Mouse (Mus musculus): Measurements from ENCODE around the gene Gm28043. TPM values are rescaled to one million over a fixed set of nuclear protein-coding genes. Genes with fewer than 3 reads are reported as not detected.

Gene Gm28043
- polyA plus RNA-seq, 1 experiment = 1.0 TPM

DNA sequence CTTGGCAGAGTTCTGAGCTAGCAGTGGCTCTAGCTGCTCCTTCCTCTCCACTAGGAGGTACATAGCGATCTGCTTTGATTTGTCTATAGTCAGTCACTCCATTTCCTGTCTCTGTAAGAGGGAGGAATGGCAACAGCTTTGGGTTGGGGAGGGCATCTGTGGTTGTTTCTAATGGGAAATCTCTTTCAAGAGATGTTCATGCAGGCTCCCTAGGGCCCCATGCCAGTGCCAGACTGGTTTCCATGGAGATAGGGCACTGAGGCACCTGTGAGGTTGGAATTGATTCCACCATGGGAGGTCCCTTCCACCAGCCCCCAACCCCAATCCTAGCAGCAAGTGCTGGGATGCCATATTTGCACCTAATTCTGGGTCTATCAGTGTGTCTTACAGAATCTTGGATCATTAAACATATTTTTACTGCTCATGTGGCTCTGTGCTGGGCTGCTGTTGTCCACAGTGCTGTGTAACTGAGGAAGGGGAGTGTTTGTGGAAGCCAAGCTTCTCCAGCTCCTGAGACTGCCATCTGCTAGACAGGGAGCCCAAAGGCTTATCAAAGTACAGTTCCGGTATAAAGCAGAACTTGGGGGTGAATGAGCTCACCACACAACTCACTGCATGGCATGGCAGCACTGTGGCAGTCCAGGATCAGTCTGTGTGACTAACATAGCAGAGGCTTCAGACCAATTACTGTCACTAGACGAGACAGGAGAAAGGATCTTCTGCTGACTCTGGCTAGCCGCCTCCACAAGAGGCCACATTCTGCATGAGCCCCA lies 88.4 kb downstream of the Gm28043 start:
- Histone ChIP-seq H3K36me3 (ENCODE audit: control insufficient read depth, insufficient read depth) (peaks cover 20% of the 10 kb centered on the region), H3K4me3 (no peak overlapping the region), H3K27me3 (ENCODE audit: control insufficient read depth, insufficient read depth, insufficient read length) (no peaks in the 10 kb centered on the region), H3K4me2 (ENCODE audit: low read depth) (no peak overlapping the region), H3ac (ENCODE audit: control insufficient read depth, insufficient read length) (no peak overlapping the region), H3K79me2 (ENCODE audit: control insufficient read depth, insufficient read depth) (no peaks in the 10 kb centered on the region)
- TF ChIP-seq CEBPB (IDR thresholded peaks at IDR 0.05; ENCODE audit: insufficient read depth, poor library complexity, severe bottlenecking) = no peak
- TF ChIP-seq MAX (IDR thresholded peaks at IDR 0.05; ENCODE audit: low read depth) = no peak
- TF ChIP-seq TCF3 (IDR thresholded peaks at IDR 0.05; ENCODE audit: insufficient read length, low read depth) = no peak
- TF ChIP-seq MYOG (IDR thresholded peaks at IDR 0.05; ENCODE audit: control insufficient read depth in 1 of 3, insufficient read depth in 1 of 3, insufficient read length in 2 of 3, low read depth in 2 of 3) = no peak
- TF ChIP-seq POLR2A (IDR thresholded peaks at IDR 0.05; ENCODE audit: insufficient read length, low read depth) = no peak
- no peak for TF ChIP-seq USF1 (IDR thresholded peaks at IDR 0.05; ENCODE audit: low read depth)
- no peak for TF ChIP-seq REST (IDR thresholded peaks at IDR 0.05; ENCODE audit: insufficient read depth, insufficient read length)
- no peak for TF ChIP-seq POLR2AphosphoS2 (IDR thresholded peaks at IDR 0.05; ENCODE audit: insufficient read length, low read depth)
- no peak for TF ChIP-seq SRF (IDR thresholded peaks at IDR 0.05; ENCODE audit: control insufficient read depth, insufficient read length, low read depth)
- TF ChIP-seq E2F4 (IDR thresholded peaks at IDR 0.05; ENCODE audit: insufficient read depth) = no peak
- no peak for TF ChIP-seq MYOD1 (IDR thresholded peaks at IDR 0.05; ENCODE audit: control insufficient read depth in 1 of 3, insufficient read length in 2 of 3, low read depth in 2 of 3)
- TF ChIP-seq TCF12 (IDR thresholded peaks at IDR 0.05; ENCODE audit: insufficient read depth, poor library complexity, severe bottlenecking) = no peak

- Histone ChIP-seq H3K4me2 (ENCODE audit: low read depth) (no peak overlapping the region), H3K4me3 (no peak overlapping the region), H3ac (ENCODE audit: control insufficient read depth, insufficient read length) (no peak overlapping the region), H3K36me3 (ENCODE audit: control insufficient read depth, insufficient read depth) (peaks cover 10% of the 10 kb centered on the region), H3K79me2 (ENCODE audit: control insufficient read depth, insufficient read depth) (no peaks in the 10 kb centered on the region), H3K27me3 (ENCODE audit: control insufficient read depth, insufficient read depth, insufficient read length) (no peaks in the 10 kb centered on the region)
- TF ChIP-seq TCF12 (IDR thresholded peaks at IDR 0.05; ENCODE audit: insufficient read depth, poor library complexity, severe bottlenecking) (no peak), USF1 (IDR thresholded peaks at IDR 0.05; ENCODE audit: low read depth) (no peak), MYOD1 (IDR thresholded peaks at IDR 0.05; ENCODE audit: control insufficient read depth in 1 of 3, insufficient read length in 2 of 3, low read depth in 2 of 3) (no peak), TCF3 (IDR thresholded peaks at IDR 0.05; ENCODE audit: insufficient read length, low read depth) (no peak), POLR2A (IDR thresholded peaks at IDR 0.05; ENCODE audit: insufficient read length, low read depth) (no peak), CEBPB (IDR thresholded peaks at IDR 0.05; ENCODE audit: insufficient read depth, poor library complexity, severe bottlenecking) (no peak), E2F4 (IDR thresholded peaks at IDR 0.05; ENCODE audit: insufficient read depth) (no peak), MYOG (IDR thresholded peaks at IDR 0.05; ENCODE audit: control insufficient read depth in 1 of 3, insufficient read depth in 1 of 3, insufficient read length in 2 of 3, low read depth in 2 of 3) (no peak), POLR2AphosphoS2 (IDR thresholded peaks at IDR 0.05; ENCODE audit: insufficient read length, low read depth) (no peak), MAX (IDR thresholded peaks at IDR 0.05; ENCODE audit: low read depth) (no peak), REST (IDR thresholded peaks at IDR 0.05; ENCODE audit: insufficient read depth, insufficient read length) (no peak), SRF (IDR thresholded peaks at IDR 0.05; ENCODE audit: control insufficient read depth, insufficient read length, low read depth) (no peak)
Observed at GRCm38 (mm10) chr17:29704781-29705180, 90.1 kb downstream of the Gm28043 start.

DNA sequence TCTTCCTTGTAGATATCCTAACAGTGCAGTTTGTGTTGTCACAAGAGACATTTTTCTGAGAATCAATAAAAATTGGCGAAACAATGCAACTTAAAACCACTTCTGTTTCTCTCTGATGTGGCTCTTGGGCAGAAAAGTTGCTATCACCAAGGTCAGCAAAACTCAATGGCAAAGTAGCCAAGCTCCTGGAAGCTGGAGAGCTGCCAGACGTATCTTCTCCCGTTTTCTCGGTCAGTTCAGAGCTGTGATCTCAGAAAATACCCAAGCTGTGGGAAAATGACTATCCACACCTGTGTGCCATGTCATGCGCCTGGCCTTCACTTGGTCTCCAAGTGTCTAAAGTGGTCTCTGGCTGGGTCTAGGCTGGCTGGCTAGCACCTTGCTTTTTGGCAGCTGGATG lies 91.2 kb downstream of the Gm28043 start:
- TF ChIP-seq MYOG (IDR thresholded peaks at IDR 0.05; ENCODE audit: control insufficient read depth in 1 of 3, insufficient read depth in 1 of 3, insufficient read length in 2 of 3, low read depth in 2 of 3) (no peak), CEBPB (IDR thresholded peaks at IDR 0.05; ENCODE audit: insufficient read depth, poor library complexity, severe bottlenecking) (no peak), REST (IDR thresholded peaks at IDR 0.05; ENCODE audit: insufficient read depth, insufficient read length) (no peak), SRF (IDR thresholded peaks at IDR 0.05; ENCODE audit: control insufficient read depth, insufficient read length, low read depth) (no peak), TCF12 (IDR thresholded peaks at IDR 0.05; ENCODE audit: insufficient read depth, poor library complexity, severe bottlenecking) (no peak), E2F4 (IDR thresholded peaks at IDR 0.05; ENCODE audit: insufficient read depth) (no peak), POLR2A (IDR thresholded peaks at IDR 0.05; ENCODE audit: insufficient read length, low read depth) (no peak)
- H3K4me2 ChIP-seq (ENCODE audit: low read depth) = no peak overlapping the region
- H3K36me3 ChIP-seq (ENCODE audit: control insufficient read depth, insufficient read depth) = peaks cover 3% of the 10 kb centered on the region
- H3K79me2 ChIP-seq (ENCODE audit: control insufficient read depth, insufficient read depth) = no peaks in the 10 kb centered on the region
- H3K27me3 ChIP-seq (ENCODE audit: control insufficient read depth, insufficient read depth, insufficient read length) = no peaks in the 10 kb centered on the region
- H3ac ChIP-seq (ENCODE audit: control insufficient read depth, insufficient read length) = no peak overlapping the region
- H3K4me3 ChIP-seq = no peak overlapping the region

DNA sequence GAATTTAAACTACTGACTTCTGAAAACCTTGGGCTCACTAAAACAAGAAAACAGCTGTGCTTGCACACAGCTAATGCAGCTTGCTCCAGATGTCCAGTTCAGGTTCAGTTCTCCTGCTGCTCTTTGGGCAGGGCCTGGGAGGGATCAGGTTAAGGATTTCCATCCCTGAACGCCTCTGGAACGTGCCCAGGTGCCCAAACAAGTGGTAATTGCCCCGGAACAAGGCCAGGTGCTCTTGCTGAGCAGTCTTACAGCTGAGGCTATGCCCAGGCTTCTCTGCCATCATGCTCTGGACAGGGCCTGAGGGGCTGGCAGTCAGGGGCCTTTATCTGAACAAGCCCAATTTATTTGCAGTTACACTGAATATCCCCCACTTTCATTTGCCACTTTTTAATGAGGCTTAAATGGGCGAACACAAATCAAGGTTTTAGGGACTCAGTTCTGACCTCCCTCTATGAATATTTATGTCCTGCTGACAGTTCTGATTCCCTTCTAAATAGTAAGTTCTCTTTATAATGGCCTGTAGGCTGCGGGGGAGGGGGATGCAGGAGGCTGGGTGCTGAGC lies 92.4 kb downstream of the Gm28043 start:
- Histone ChIP-seq H3K4me2 (ENCODE audit: low read depth) (no peak overlapping the region), H3K27me3 (ENCODE audit: control insufficient read depth, insufficient read depth, insufficient read length) (no peaks in the 10 kb centered on the region), H3ac (ENCODE audit: control insufficient read depth, insufficient read length) (no peak overlapping the region), H3K4me3 (no peak overlapping the region), H3K36me3 (ENCODE audit: control insufficient read depth, insufficient read depth) (no peaks in the 10 kb centered on the region), H3K79me2 (ENCODE audit: control insufficient read depth, insufficient read depth) (no peaks in the 10 kb centered on the region)
- TF ChIP-seq POLR2AphosphoS2 (IDR thresholded peaks at IDR 0.05; ENCODE audit: insufficient read length, low read depth) (no peak), POLR2A (IDR thresholded peaks at IDR 0.05; ENCODE audit: insufficient read length, low read depth) (no peak)

DNA sequence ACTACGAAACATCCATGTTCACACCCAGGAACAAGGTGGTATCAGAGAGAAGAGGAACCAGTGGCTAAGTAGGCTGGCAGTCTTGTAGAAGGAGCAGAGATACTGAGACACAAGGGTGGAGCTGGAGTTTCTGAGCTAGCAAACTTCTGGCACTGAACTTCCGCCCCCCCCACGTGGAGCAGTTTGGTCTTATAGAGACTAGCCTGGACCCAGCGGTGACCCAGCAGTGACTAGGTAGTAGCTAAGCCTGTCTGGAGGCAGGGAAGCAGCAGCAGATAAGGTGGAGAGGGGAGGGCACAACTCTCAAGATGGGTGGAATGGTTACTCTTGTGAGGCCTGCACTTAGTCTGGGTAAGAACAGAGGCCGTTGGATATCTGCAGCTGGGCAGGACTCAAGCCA lies 94.1 kb downstream of the Gm28043 start:
- Histone ChIP-seq H3K79me2 (ENCODE audit: control insufficient read depth, insufficient read depth) (no peaks in the 10 kb centered on the region), H3K27me3 (ENCODE audit: control insufficient read depth, insufficient read depth, insufficient read length) (no peaks in the 10 kb centered on the region), H3ac (ENCODE audit: control insufficient read depth, insufficient read length) (no peak overlapping the region), H3K36me3 (ENCODE audit: control insufficient read depth, insufficient read depth) (no peaks in the 10 kb centered on the region), H3K4me3 (no peak overlapping the region), H3K4me2 (ENCODE audit: low read depth) (no peak overlapping the region)
- TF ChIP-seq MYOG (IDR thresholded peaks at IDR 0.05; ENCODE audit: control insufficient read depth in 1 of 3, insufficient read depth in 1 of 3, insufficient read length in 2 of 3, low read depth in 2 of 3) (no peak), MYOD1 (IDR thresholded peaks at IDR 0.05; ENCODE audit: control insufficient read depth in 1 of 3, insufficient read length in 2 of 3, low read depth in 2 of 3) (no peak), MAX (IDR thresholded peaks at IDR 0.05; ENCODE audit: low read depth) (no peak), TCF3 (IDR thresholded peaks at IDR 0.05; ENCODE audit: insufficient read length, low read depth) (no peak)
